Mouse (Mus musculus): ENCODE measurements around the gene Grm1. TPM values are rescaled to one million over a fixed set of nuclear protein-coding genes. Genes with fewer than 3 reads are reported as not detected.

Grm1 gene
- polyA plus RNA-seq, 1 experiment from 2014 or later: 10.3 TPM

DNA sequence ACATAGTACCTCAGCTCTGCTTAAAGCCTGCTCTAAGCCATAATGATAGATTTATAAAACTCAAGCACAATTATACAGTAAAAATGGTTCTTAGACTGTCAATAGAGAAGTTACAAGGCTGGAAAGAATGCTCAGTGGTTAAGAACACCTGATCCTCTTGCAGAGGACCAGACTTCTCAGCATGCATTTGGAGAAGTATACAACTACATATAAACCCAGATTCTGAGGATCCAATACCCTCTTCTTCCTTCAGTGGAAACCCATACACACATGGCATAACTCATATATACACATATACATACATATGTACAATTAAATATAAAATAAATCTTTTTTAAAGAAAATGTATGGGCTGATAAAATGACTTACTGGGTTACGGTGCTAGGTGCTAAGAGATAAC, 401.1 kb downstream of the Grm1 start, which contains the start of gene Gm10944:
Gm10944 (plus strand) TSS at position 301 of the 400 bp plus-strand sequence.
- no peaks in the 10 kb centered on the region for H3K4me1 ChIP-seq (replicated peaks; ENCODE audit: control insufficient read depth, insufficient read depth, low read length)
- H3K27me3 ChIP-seq (replicated peaks; ENCODE audit: control insufficient read depth, insufficient read depth, low read length): no peaks in the 10 kb centered on the region
- H3K9ac ChIP-seq (replicated peaks; ENCODE audit: low read depth, low read length): no peak within 1 kb of the TSS
- H3K27ac ChIP-seq (ENCODE audit: low read length): no peak within 1 kb of the TSS
- H3K9me3 ChIP-seq (ENCODE audit: control insufficient read depth, low read length): no peaks in the 10 kb centered on the region
- H3K4me2 ChIP-seq (ENCODE audit: low read length): no peak within 1 kb of the TSS
- 100% methylated on average over 1 of the region's 1 CpGs for WGBS
- no peaks in the 10 kb centered on the region for H3K36me3 ChIP-seq (ENCODE audit: control insufficient read depth, insufficient read depth)
- ATAC-seq: no peak
- no peak within 1 kb of the TSS for H3K4me3 ChIP-seq (replicated peaks; ENCODE audit: low read length)

DNA sequence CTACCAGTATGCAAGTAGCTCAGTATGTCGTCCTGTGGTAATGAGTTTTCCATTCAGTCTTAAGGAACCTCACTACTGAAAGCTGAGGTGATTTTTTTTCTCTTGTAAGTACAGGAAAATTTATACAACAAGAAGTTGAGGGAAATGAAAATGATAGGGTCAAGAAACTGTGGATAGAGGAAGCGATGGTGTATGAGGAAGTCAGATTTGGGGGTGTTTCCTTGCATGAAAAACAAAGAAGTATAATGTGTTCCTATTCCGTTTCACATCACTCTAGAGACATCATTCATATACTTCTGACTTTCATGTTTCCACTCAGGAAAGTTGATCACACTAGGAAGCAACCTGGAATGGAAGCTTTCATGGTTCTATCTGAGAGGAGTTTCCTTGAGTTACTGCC, 422.2 kb downstream of the Grm1 start:
- Histone ChIP-seq H3K4me3 (replicated peaks; ENCODE audit: low read length) (no peak overlapping the region), H3K27me3 (replicated peaks; ENCODE audit: control insufficient read depth, insufficient read depth, low read length) (no peaks in the 10 kb centered on the region), H3K4me1 (replicated peaks; ENCODE audit: control insufficient read depth, insufficient read depth, low read length) (no peaks in the 10 kb centered on the region), H3K27ac (ENCODE audit: low read length) (no peak overlapping the region), H3K4me2 (ENCODE audit: low read length) (no peak overlapping the region), H3K9ac (replicated peaks; ENCODE audit: low read depth, low read length) (no peak overlapping the region), H3K36me3 (ENCODE audit: control insufficient read depth, insufficient read depth) (no peaks in the 10 kb centered on the region), H3K9me3 (ENCODE audit: control insufficient read depth, low read length) (no peaks in the 10 kb centered on the region)
- WGBS: 72% methylated on average over 3 of the region's 3 CpGs
- no peak for ATAC-seq

DNA sequence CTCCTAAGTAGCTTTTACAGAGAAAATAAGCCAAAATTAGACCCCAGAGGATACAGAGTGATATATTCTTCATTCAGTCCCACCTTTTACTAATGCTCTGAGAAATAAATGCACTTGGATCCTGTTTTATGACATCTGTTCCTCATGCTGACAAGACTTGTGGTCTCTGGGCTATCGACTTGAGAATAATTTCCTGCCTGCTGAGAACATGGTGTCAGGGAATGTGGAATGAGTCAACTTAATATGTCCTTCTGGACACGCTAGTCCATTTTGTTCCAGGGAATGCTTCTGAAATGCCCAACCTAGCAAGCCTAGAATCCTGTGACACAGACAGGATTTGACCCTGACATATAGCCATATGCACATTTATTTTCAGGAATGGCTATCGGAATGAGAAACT, 423.0 kb downstream of the Grm1 start:
- Histone ChIP-seq H3K9me3 (ENCODE audit: control insufficient read depth, low read length) (no peaks in the 10 kb centered on the region), H3K27ac (ENCODE audit: low read length) (no peak overlapping the region), H3K9ac (replicated peaks; ENCODE audit: low read depth, low read length) (no peak overlapping the region), H3K36me3 (ENCODE audit: control insufficient read depth, insufficient read depth) (no peaks in the 10 kb centered on the region), H3K27me3 (replicated peaks; ENCODE audit: control insufficient read depth, insufficient read depth, low read length) (no peaks in the 10 kb centered on the region), H3K4me2 (ENCODE audit: low read length) (no peak overlapping the region), H3K4me1 (replicated peaks; ENCODE audit: control insufficient read depth, insufficient read depth, low read length) (no peaks in the 10 kb centered on the region), H3K4me3 (replicated peaks; ENCODE audit: low read length) (no peak overlapping the region)
- 85% methylated on average over 3 of the region's 3 CpGs for WGBS
- ATAC-seq: no peak

DNA sequence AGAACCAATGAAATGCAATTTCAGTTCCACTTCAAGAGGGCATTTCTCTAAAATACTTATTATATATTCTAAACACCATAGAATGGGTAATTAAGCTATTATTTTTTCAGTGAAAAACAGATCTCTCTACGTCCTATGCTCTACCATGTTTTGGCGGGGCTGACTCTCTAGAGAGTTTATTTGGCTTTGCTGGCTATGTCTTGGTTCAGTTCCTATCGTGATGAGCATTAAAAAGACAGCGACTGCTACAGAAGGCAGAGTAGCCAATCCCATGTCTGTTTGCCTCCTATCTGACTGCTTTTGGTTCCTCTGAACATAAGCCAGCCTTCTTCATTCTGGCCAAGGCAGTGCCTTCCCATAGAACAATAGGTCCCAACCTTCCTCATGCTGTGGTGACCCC, 425.5 kb downstream of the Grm1 start:
- no peak overlapping the region for H3K27ac ChIP-seq (ENCODE audit: low read length)
- no peaks in the 10 kb centered on the region for H3K36me3 ChIP-seq (ENCODE audit: control insufficient read depth, insufficient read depth)
- H3K9ac ChIP-seq (replicated peaks; ENCODE audit: low read depth, low read length): no peak overlapping the region
- no peaks in the 10 kb centered on the region for H3K27me3 ChIP-seq (replicated peaks; ENCODE audit: control insufficient read depth, insufficient read depth, low read length)
- no peak for ATAC-seq
- 90% methylated on average over 4 of the region's 4 CpGs for WGBS
- no peaks in the 10 kb centered on the region for H3K9me3 ChIP-seq (ENCODE audit: control insufficient read depth, low read length)
- H3K4me1 ChIP-seq (replicated peaks; ENCODE audit: control insufficient read depth, insufficient read depth, low read length): no peaks in the 10 kb centered on the region
- H3K4me3 ChIP-seq (replicated peaks; ENCODE audit: low read length): no peak overlapping the region
- H3K4me2 ChIP-seq (ENCODE audit: low read length): no peak overlapping the region

DNA sequence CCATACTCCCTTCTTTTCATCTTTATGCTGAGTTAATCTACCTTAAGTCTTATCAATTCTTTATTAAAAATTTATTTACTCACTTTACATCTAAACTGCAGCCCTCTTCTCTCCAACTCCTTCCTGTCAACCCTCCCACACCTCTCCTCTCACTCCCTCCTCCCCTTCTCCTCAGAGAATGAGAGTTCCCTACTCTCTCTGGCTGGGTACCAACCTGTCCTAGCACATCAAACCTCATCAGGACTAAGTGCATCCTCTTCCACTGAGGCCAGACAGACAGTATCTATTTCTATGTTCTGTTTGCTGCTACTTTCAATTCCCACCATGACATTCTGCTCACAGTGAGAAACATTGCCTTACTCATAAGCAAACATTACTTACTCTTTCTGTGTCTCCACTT, 426.2 kb downstream of the Grm1 start:
- no peaks in the 10 kb centered on the region for H3K4me1 ChIP-seq (replicated peaks; ENCODE audit: control insufficient read depth, insufficient read depth, low read length)
- H3K4me2 ChIP-seq (ENCODE audit: low read length): no peak overlapping the region
- H3K9ac ChIP-seq (replicated peaks; ENCODE audit: low read depth, low read length): no peak overlapping the region
- no peak overlapping the region for H3K4me3 ChIP-seq (replicated peaks; ENCODE audit: low read length)
- H3K9me3 ChIP-seq (ENCODE audit: control insufficient read depth, low read length): no peaks in the 10 kb centered on the region
- H3K27ac ChIP-seq (ENCODE audit: low read length): no peak overlapping the region
- H3K27me3 ChIP-seq (replicated peaks; ENCODE audit: control insufficient read depth, insufficient read depth, low read length): no peaks in the 10 kb centered on the region
- ATAC-seq: no peak
- no peaks in the 10 kb centered on the region for H3K36me3 ChIP-seq (ENCODE audit: control insufficient read depth, insufficient read depth)

Other genes with a start within 250 kb of the Grm1 start
- 27.9 and 30.1 TPM in 2 replicates for gene Shprh, start 67.1 kb upstream of the Grm1 start, polyA plus RNA-seq (2015; fragmentation: Nextera tagmentation; extraction: Ambion mirVana)
- gene Fbxo30, start 199.0 kb upstream of the Grm1 start, polyA plus RNA-seq (2015; fragmentation: Nextera tagmentation; extraction: Ambion mirVana): 26.1 and 27.5 TPM in 2 replicates

All from forebrain, embryonic 16.5 days (tissue).